Comparison of ENCODE assay signal across 17 mouse cellular contexts in genomic region chr2:168878708-168879107, GRCm38 (mm10).
"Had no signal": no experiment of that assay in that cellular context is flagged by ENCODE, and none has a peak within 500 bp of the region (broad histone marks: within the 10 kb centered on the region; RNA-seq: fewer than 3 reads in every experiment).

No protein-coding gene starts in this region.

- H3K36me3 ChIP-seq: midbrain, embryonic 12.5 days; midbrain, embryonic 15.5 days; neural tube, embryonic 12.5 days; neural tube, embryonic 15.5 days; stomach, embryonic 15.5 days had no signal

- H3K9me3 ChIP-seq: midbrain, embryonic 12.5 days; midbrain, embryonic 15.5 days; neural tube, embryonic 12.5 days; neural tube, embryonic 15.5 days; stomach, embryonic 15.5 days had no signal

- H3K27me3 ChIP-seq: midbrain, embryonic 12.5 days; midbrain, embryonic 15.5 days; neural tube, embryonic 12.5 days; neural tube, embryonic 15.5 days; stomach, embryonic 15.5 days had no signal

- H3K27ac ChIP-seq: left cerebral cortex, adult 2 months; liver, embryonic 14.5 days; macrophage; midbrain, embryonic 12.5 days; midbrain, embryonic 15.5 days; neural tube, embryonic 12.5 days; neural tube, embryonic 15.5 days; stomach, embryonic 15.5 days had no signal

- DNase-seq: kidney, adult 18-20 months; kidney, postnatal 14 days; layer of hippocampus, adult 9-11 months; layer of hippocampus, postnatal 36 days; lung, embryonic 14.5 days; right cerebral cortex, adult 18-20 months; right cerebral cortex, postnatal 25 days; spleen, adult 18-20 months had no signal

- ATAC-seq: lung, postnatal 0 days; midbrain, embryonic 15.5 days had no signal

- H3K4me2 ChIP-seq: lung, embryonic 14.5 days; midbrain, embryonic 12.5 days; midbrain, embryonic 15.5 days; neural tube, embryonic 12.5 days; neural tube, embryonic 15.5 days; stomach, embryonic 15.5 days had no signal

- H3K9ac ChIP-seq: liver, embryonic 14.5 days; lung, embryonic 14.5 days; midbrain, embryonic 12.5 days; midbrain, embryonic 15.5 days; neural tube, embryonic 12.5 days; neural tube, embryonic 15.5 days; stomach, embryonic 15.5 days had no signal

- H3K4me3 ChIP-seq: left cerebral cortex, adult 2 months; midbrain, embryonic 12.5 days; midbrain, embryonic 15.5 days; neural tube, embryonic 12.5 days; neural tube, embryonic 15.5 days; stomach, embryonic 15.5 days had no signal

- H3K4me1 ChIP-seq: midbrain, embryonic 12.5 days; midbrain, embryonic 15.5 days; neural tube, embryonic 12.5 days; neural tube, embryonic 15.5 days; stomach, embryonic 15.5 days had no signal
